Comparison of ENCODE assay signal across 19 mouse cellular contexts in genomic region chr1:130728708-130729107, GRCm38 (mm10). TPM values are rescaled to one million over a fixed set of nuclear protein-coding genes. Genes with fewer than 3 reads are reported as not detected.
"Had no signal": no experiment of that assay in that cellular context is flagged by ENCODE, and none has a peak within 500 bp of the region (broad histone marks: within the 10 kb centered on the region; RNA-seq: fewer than 3 reads in every experiment).

No protein-coding gene starts in this region.

- H3K4me2 ChIP-seq: limb, embryonic 12.5 days; midbrain, embryonic 13.5 days had no signal

- ATAC-seq: inflammation-experienced regulatory T-cells, adult 6 months; intestine, postnatal 0 days; lung, postnatal 0 days; midbrain, embryonic 13.5 days had no signal

- H3K9me3 ChIP-seq: limb, embryonic 12.5 days; midbrain, embryonic 13.5 days had no signal

- H3K36me3 ChIP-seq: limb, embryonic 12.5 days; midbrain, embryonic 13.5 days had no signal

- H3K9ac ChIP-seq: limb, embryonic 12.5 days; midbrain, embryonic 13.5 days had no signal

- DNase-seq: kidney, adult 8-10 months; kidney, postnatal 25 days; lung, adult 2 months; lung, postnatal 36 days; thymus, postnatal 36 days had no signal

- H3K27ac ChIP-seq: limb, embryonic 12.5 days; midbrain, embryonic 13.5 days; stomach, postnatal 0 days had no signal

- H3K4me3 ChIP-seq: limb, embryonic 12.5 days; midbrain, embryonic 13.5 days had no signal

- H3K27me3 ChIP-seq: limb, embryonic 12.5 days; midbrain, embryonic 13.5 days had no signal

RNA-seq across cellular contexts. Expression of gene Gm29427, which starts 13.1 kb away (rescaled TPM):
- total RNA-seq: layer of hippocampus, adult 18-20 months; left cerebral cortex, postnatal 25 days; liver, adult 2 months; megakaryocyte progenitor cell, adult 5-6 weeks; midbrain, postnatal 0 days had no signal
- polyA plus RNA-seq: inflammation-experienced regulatory T-cells, adult 6 months; kidney, embryonic 16.5 days; limb, embryonic 12.5 days; liver, adult 2 months; lung, adult 2 months; lung, postnatal 0 days; midbrain, postnatal 0 days; neural tube, embryonic 14.5 days; stomach, postnatal 0 days; thymus, postnatal 0 days had no signal
